Mouse (Mus musculus) embryonic fibroblast, embryonic 13.5 days (primary cell): Measurements from ENCODE around the gene Cacna1b.

Source experiments
- CTCF ChIP-seq: IDR thresholded peaks from 2 replicates; pipeline ENCODE4 v1.5.1; 2011; ENCODE audit warnings: mild to moderate bottlenecking, control low read depth, low read length, moderate library complexity, borderline replicate concordance; ENCODE audit not compliant: insufficient read depth
- POLR2A ChIP-seq: IDR thresholded peaks from 2 replicates; pipeline ENCODE4 v1.6.1; 2011; ENCODE audit warnings: low read depth, mild to moderate bottlenecking, control low read depth, low read length, moderate library complexity

DNA sequence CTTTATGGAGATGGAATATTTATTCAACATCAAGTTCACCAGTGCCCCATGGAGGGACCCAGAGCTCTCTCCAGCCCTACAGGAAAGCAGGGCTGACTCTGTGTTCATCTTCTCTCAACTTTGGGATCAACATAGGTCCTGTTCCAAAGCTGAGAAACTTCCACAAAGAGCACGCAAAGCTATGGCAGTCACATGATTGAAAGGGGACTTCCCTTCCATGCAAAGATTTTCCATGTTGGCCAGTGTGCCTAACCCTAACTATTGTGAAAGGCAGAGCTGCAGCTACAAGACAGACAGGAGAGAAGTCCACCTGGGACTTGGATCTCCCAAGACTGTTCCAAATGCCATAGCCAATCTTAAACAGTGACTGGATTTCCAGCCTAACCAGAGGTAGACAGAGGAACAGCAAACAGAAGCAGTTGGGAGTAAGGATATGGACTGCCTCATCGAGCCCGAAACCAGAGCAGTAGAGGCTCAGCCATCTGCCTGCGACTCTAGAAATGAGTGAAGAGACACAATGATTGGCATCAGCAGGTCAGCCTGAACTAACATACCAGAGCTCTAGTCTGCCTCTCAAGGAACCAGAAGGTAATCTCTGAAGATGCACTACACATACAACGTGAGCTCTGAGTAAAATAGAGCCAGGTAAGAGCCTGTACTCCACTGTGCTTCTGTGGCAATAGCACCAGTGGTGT lies 116.4 kb downstream of the Cacna1b start:
- TF ChIP-seq CTCF (no peak), POLR2A (no peak)
